Mouse (Mus musculus) neural tube, embryonic 13.5 days (tissue): ENCODE results near the gene Bcat1. TPM values are rescaled to one million over a fixed set of nuclear protein-coding genes. Genes with fewer than 3 reads are reported as not detected.

Source experiments
- polyA plus RNA-seq: library from polyadenylated mRNA; unstranded; fragments of >200 nt; fragmentation: Nextera tagmentation; extraction: Ambion mirVana; gene quantifications from 2 replicates; pipeline ENCODE4 v1.2.1, GENCODE M21; 2015

Bcat1 gene
- polyA plus RNA-seq, 1 experiment from 2014 or later, result 88.7 TPM

Other genes with a start within 250 kb of the Bcat1 start
- gene Lrmp, start 39.5 kb upstream of the Bcat1 start, polyA plus RNA-seq, result 0.93 and 1.0 TPM in 2 replicates
- 0.60 and 0.87 TPM in 2 replicates for gene Casc1, start 134.8 kb upstream of the Bcat1 start, polyA plus RNA-seq
- 29.0 and 29.6 TPM in 2 replicates for gene Etfrf1, start 134.9 kb upstream of the Bcat1 start, polyA plus RNA-seq
- 81.3 and 92.1 TPM in 2 replicates for gene Kras, start 174.1 kb upstream of the Bcat1 start, polyA plus RNA-seq